Mouse (Mus musculus): ENCODE measurements around the gene Exoc2. TPM values are rescaled to one million over a fixed set of nuclear protein-coding genes. Genes with fewer than 3 reads are reported as not detected.

The Exoc2 gene
- polyA plus RNA-seq, 1 experiment: 10.4 TPM

- H3K4me3 ChIP-seq (replicated peaks; ENCODE audit: control insufficient read depth, low read depth, low read length): no peak overlapping the region
- 79% methylated on average over 2 of the region's 2 CpGs for WGBS
- TF ChIP-seq POLR2A (IDR thresholded peaks at IDR 0.05; ENCODE audit: borderline replicate concordance, control insufficient read depth, low read depth, low read length) (no peak), CTCF (IDR thresholded peaks at IDR 0.05; ENCODE audit: control insufficient read depth, insufficient read depth, low read length) (no peak)
Measured at GRCm38 (mm10) chr13:30841843-30842242, 132.1 kb downstream of the Exoc2 start.

GRCm38 (mm10) chr13:30841306-30841705, 132.6 kb downstream of the Exoc2 start:
- Histone ChIP-seq H3K4me3 (replicated peaks; ENCODE audit: control insufficient read depth, low read depth, low read length) (no peak overlapping the region), H3K27ac (ENCODE audit: control insufficient read depth, insufficient read depth, low read depth, low read length, poor library complexity) (no peak overlapping the region), H3K4me1 (ENCODE audit: control insufficient read depth, insufficient read depth, low read length) (no peaks in the 10 kb centered on the region)
- WGBS: 86% methylated on average over 4 of the region's 4 CpGs
- TF ChIP-seq POLR2A (IDR thresholded peaks at IDR 0.05; ENCODE audit: borderline replicate concordance, control insufficient read depth, low read depth, low read length): no peak
- TF ChIP-seq CTCF (IDR thresholded peaks at IDR 0.05; ENCODE audit: control insufficient read depth, insufficient read depth, low read length): no peak

More at GRCm38 (mm10) chr13:30841843-30842242, 132.1 kb downstream of the Exoc2 start:
- Histone ChIP-seq H3K4me1 (ENCODE audit: control insufficient read depth, insufficient read depth, low read length) (no peaks in the 10 kb centered on the region), H3K27ac (ENCODE audit: control insufficient read depth, insufficient read depth, low read depth, low read length, poor library complexity) (no peak overlapping the region)

GRCm38 (mm10) chr13:30840700-30841099, 133.2 kb downstream of the Exoc2 start:
- TF ChIP-seq POLR2A (IDR thresholded peaks at IDR 0.05; ENCODE audit: borderline replicate concordance, control insufficient read depth, low read depth, low read length): no peak
- TF ChIP-seq CTCF (IDR thresholded peaks at IDR 0.05; ENCODE audit: control insufficient read depth, insufficient read depth, low read length): no peak
- Histone ChIP-seq H3K4me1 (ENCODE audit: control insufficient read depth, insufficient read depth, low read length) (no peaks in the 10 kb centered on the region), H3K27ac (ENCODE audit: control insufficient read depth, insufficient read depth, low read depth, low read length, poor library complexity) (no peak overlapping the region), H3K4me3 (replicated peaks; ENCODE audit: control insufficient read depth, low read depth, low read length) (no peak overlapping the region)
- 82% methylated on average over 3 of the region's 3 CpGs for WGBS

- Histone ChIP-seq H3K4me1 (ENCODE audit: control insufficient read depth, insufficient read depth, low read length) (peaks cover 3% of the 10 kb centered on the region; the same call in 1 of the 2 replicates), H3K27ac (ENCODE audit: control insufficient read depth, insufficient read depth, low read depth, low read length, poor library complexity) (no peak overlapping the region), H3K4me3 (replicated peaks; ENCODE audit: control insufficient read depth, low read depth, low read length) (no peak overlapping the region)
- TF ChIP-seq POLR2A (IDR thresholded peaks at IDR 0.05; ENCODE audit: borderline replicate concordance, control insufficient read depth, low read depth, low read length) (no peak), CTCF (IDR thresholded peaks at IDR 0.05; ENCODE audit: control insufficient read depth, insufficient read depth, low read length) (no peak)
- WGBS: 77% methylated on average over 1 of the region's 1 CpGs
Measured at GRCm38 (mm10) chr13:30836342-30836741, 137.6 kb downstream of the Exoc2 start.

GRCm38 (mm10) chr13:30834859-30835258, 139.0 kb downstream of the Exoc2 start:
- no peak for TF ChIP-seq CTCF (IDR thresholded peaks at IDR 0.05; ENCODE audit: control insufficient read depth, insufficient read depth, low read length)
- TF ChIP-seq POLR2A (IDR thresholded peaks at IDR 0.05; ENCODE audit: borderline replicate concordance, control insufficient read depth, low read depth, low read length): no peak
- no peak overlapping the region for H3K27ac ChIP-seq (ENCODE audit: control insufficient read depth, insufficient read depth, low read depth, low read length, poor library complexity)
- WGBS: 43% methylated on average over 9 of the region's 9 CpGs
- peaks cover 3% of the 10 kb centered on the region; the same call in 1 of the 2 replicates for H3K4me1 ChIP-seq (ENCODE audit: control insufficient read depth, insufficient read depth, low read length)
- no peak overlapping the region for H3K4me3 ChIP-seq (replicated peaks; ENCODE audit: control insufficient read depth, low read depth, low read length)

GRCm38 (mm10) chr13:30834349-30834748, 139.5 kb downstream of the Exoc2 start:
- Histone ChIP-seq H3K4me1 (ENCODE audit: control insufficient read depth, insufficient read depth, low read length) (peaks cover 3% of the 10 kb centered on the region; the same call in 1 of the 2 replicates), H3K4me3 (replicated peaks; ENCODE audit: control insufficient read depth, low read depth, low read length) (peak overlapping the region; percentile 2), H3K27ac (ENCODE audit: control insufficient read depth, insufficient read depth, low read depth, low read length, poor library complexity) (no peak overlapping the region)
- no peak for TF ChIP-seq CTCF (IDR thresholded peaks at IDR 0.05; ENCODE audit: control insufficient read depth, insufficient read depth, low read length)
- no peak for TF ChIP-seq POLR2A (IDR thresholded peaks at IDR 0.05; ENCODE audit: borderline replicate concordance, control insufficient read depth, low read depth, low read length)
- 2% methylated on average over 6 of the region's 6 CpGs for WGBS

- no peak for TF ChIP-seq POLR2A (IDR thresholded peaks at IDR 0.05; ENCODE audit: borderline replicate concordance, control insufficient read depth, low read depth, low read length)
- no peak for TF ChIP-seq CTCF (IDR thresholded peaks at IDR 0.05; ENCODE audit: control insufficient read depth, insufficient read depth, low read length)
- Histone ChIP-seq H3K27ac (ENCODE audit: control insufficient read depth, insufficient read depth, low read depth, low read length, poor library complexity) (no peak overlapping the region), H3K4me1 (ENCODE audit: control insufficient read depth, insufficient read depth, low read length) (peaks cover 3% of the 10 kb centered on the region; the same call in 1 of the 2 replicates), H3K4me3 (replicated peaks; ENCODE audit: control insufficient read depth, low read depth, low read length) (no peak overlapping the region)
- 2% methylated on average over 6 of the region's 6 CpGs for WGBS
Measured at GRCm38 (mm10) chr13:30833476-30834149, 140.3 kb downstream of the Exoc2 start.

- Histone ChIP-seq H3K27ac (ENCODE audit: control insufficient read depth, insufficient read depth, low read depth, low read length, poor library complexity) (no peak overlapping the region), H3K4me3 (replicated peaks; ENCODE audit: control insufficient read depth, low read depth, low read length) (no peak overlapping the region), H3K4me1 (ENCODE audit: control insufficient read depth, insufficient read depth, low read length) (peaks cover 3% of the 10 kb centered on the region; the same call in 1 of the 2 replicates)
- TF ChIP-seq CTCF (IDR thresholded peaks at IDR 0.05; ENCODE audit: control insufficient read depth, insufficient read depth, low read length) (no peak), POLR2A (IDR thresholded peaks at IDR 0.05; ENCODE audit: borderline replicate concordance, control insufficient read depth, low read depth, low read length) (no peak)
- WGBS: 81% methylated on average over 6 of the region's 6 CpGs
Measured at GRCm38 (mm10) chr13:30831369-30831768, 142.5 kb downstream of the Exoc2 start.

Measured in bone marrow, adult 2 months (tissue).